Mouse (Mus musculus) forebrain, embryonic 11.5 days (tissue): ENCODE data around the gene Ndufa9. TPM values are rescaled to one million over a fixed set of nuclear protein-coding genes. Genes with fewer than 3 reads are reported as not detected.

Source experiments
- ATAC-seq: fragments of 200-750 bp; cut with Nextera tagmentation; replicated peaks from 2 replicates; pipeline ENCODE4 v1.8.0; 2017; ENCODE audit warnings: moderate TSS enrichment; ENCODE audit not compliant: low FRiP score
- DNase-seq: peaks from one replicate; pipeline ENCODE4 v3.0.0-alpha.2; 2017; ENCODE audit warnings: low spot score
- H3K27ac ChIP-seq: fragments of 300-500 bp; sonication (generic); 2 replicates; pipeline ENCODE4 v1.5.1; 2014; ENCODE audit warnings: low read depth, low read length
- H3K27me3 ChIP-seq: fragments of 300-500 bp; sonication (generic); 2 replicates; pipeline ENCODE4 v1.6.1; 2014; ENCODE audit warnings: mild to moderate bottlenecking, low read length, mixed read lengths; ENCODE audit not compliant: control insufficient read depth, insufficient read depth
- H3K36me3 ChIP-seq: fragments of 300-500 bp; sonication (generic); 2 replicates; pipeline ENCODE4 v1.6.1; 2014; ENCODE audit warnings: mild to moderate bottlenecking, low read length, moderate library complexity, mixed read lengths; ENCODE audit not compliant: control insufficient read depth, insufficient read depth
- H3K4me1 ChIP-seq: fragments of 300-500 bp; sonication (generic); replicated peaks from 2 replicates; pipeline ENCODE4 v1.6.1; 2014; ENCODE audit warnings: low read length, mixed read lengths; ENCODE audit not compliant: control insufficient read depth, insufficient read depth
- H3K4me2 ChIP-seq: fragments of 300-500 bp; sonication (generic); 2 replicates; pipeline ENCODE4 v1.6.1; 2014; ENCODE audit warnings: low read depth, mild to moderate bottlenecking, low read length, moderate library complexity, mixed read lengths; ENCODE audit not compliant: severe bottlenecking
- H3K4me3 ChIP-seq: fragments of 300-500 bp; sonication (generic); 2 replicates; pipeline ENCODE4 v1.5.1; 2014; ENCODE audit warnings: low read depth, low read length
- H3K9ac ChIP-seq: fragments of 300-500 bp; sonication (generic); 2 replicates; pipeline ENCODE4 v1.6.1; 2014; ENCODE audit warnings: low read length
- H3K9me3 ChIP-seq: fragments of 300-500 bp; sonication (generic); 2 replicates; pipeline ENCODE4 v1.6.1; 2016; ENCODE audit warnings: low read length, mixed read lengths; ENCODE audit not compliant: control insufficient read depth
- WGBS: fragments of 180-500 bp; shearing (Covaris S2); extraction: QIAGEN DNeasy Blood & Tissue Kit; methylation state at CpG from one replicate; pipeline ENCODE4 v1.1.7; 2014; 5-methylcytosine and 5-hydroxymethylcytosine counted together
- polyA plus RNA-seq: library from polyadenylated mRNA; unstranded; fragments of >200 nt; fragmentation: Nextera tagmentation; extraction: Ambion mirVana; gene quantifications from 2 replicates; pipeline ENCODE4 v1.2.1, GENCODE M21; 2014

Ndufa9 gene
- polyA plus RNA-seq, 1 experiment from 2014 or later, result 183 TPM

DNA sequence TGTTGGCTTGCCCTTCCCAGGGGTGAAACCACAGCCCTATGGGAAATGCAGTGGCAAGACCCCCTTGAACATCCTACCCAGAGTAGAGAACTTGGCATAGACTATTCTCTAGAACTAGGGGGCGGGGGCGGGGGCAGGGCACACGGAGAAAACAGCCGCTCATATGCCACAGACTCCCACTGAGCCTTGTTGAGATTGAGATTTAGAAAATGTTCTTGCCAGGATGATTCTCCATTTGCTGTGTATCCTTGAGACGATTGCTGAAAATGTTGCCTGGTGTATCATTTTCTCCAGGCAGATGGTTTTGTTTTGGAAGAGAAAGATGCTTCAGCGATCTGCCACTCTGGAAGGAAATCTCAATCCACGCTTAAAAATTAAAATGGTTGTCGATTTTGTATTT is 40.4 kb downstream of the Ndufa9 start:
- H3K36me3 ChIP-seq, result no peaks in the 10 kb centered on the region
- H3K9ac ChIP-seq, result no peak overlapping the region
- H3K27ac ChIP-seq, result no peak overlapping the region
- no peaks in the 10 kb centered on the region for H3K4me1 ChIP-seq
- no peak for ATAC-seq
- no peaks in the 10 kb centered on the region for H3K9me3 ChIP-seq
- 87% methylated on average over 8 of the region's 8 CpGs for WGBS
- H3K4me3 ChIP-seq, result no peak overlapping the region
- no peak overlapping the region for H3K4me2 ChIP-seq
- H3K27me3 ChIP-seq, result no peaks in the 10 kb centered on the region
- no peak for DNase-seq

DNA sequence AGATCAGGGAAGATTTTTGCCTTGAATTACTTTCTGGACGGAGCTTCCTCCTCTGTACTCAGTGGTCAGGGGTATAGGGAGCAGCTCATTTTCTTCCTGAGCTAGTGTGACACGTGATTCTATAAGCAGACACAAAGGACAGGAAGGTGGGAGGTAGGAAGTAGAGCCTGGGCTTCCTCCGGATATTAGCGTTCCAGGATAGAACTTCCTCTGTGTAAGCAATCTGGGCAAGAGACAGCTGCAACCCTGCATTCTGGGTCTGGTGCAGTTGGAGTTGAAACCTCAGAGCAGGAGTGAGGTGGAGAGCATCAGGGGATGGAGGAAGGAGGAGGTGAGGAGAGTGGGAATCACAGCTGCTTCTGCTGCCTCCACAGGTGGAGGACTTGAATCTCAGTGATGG is 40.8 kb downstream of the Ndufa9 start:
- Histone ChIP-seq H3K27ac (no peak overlapping the region), H3K27me3 (no peaks in the 10 kb centered on the region), H3K9ac (no peak overlapping the region), H3K4me3 (no peak overlapping the region), H3K9me3 (no peaks in the 10 kb centered on the region), H3K4me2 (no peak overlapping the region), H3K4me1 (no peaks in the 10 kb centered on the region), H3K36me3 (no peaks in the 10 kb centered on the region)
- 79% methylated on average over 4 of the region's 4 CpGs for WGBS
- no peak for DNase-seq
- ATAC-seq, result no peak

DNA sequence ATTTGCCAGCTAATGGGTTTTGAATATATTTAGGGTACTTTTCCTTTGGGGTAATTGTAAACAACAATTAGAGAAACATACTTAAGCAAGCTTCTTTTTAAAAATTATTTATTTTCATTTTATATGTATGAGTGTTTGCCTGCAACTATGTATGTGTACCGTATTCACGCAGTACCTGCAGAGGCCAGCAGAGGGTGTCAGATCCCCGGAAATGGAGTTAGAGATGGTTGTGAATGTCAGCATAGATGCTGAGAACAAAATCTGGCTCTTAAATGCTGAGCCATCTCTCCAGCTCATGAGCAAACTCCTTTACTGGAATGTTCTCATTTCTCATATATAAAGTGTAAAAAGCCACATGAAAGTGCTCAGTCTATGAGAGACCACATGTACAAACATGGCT is 42.2 kb downstream of the Ndufa9 start:
- Histone ChIP-seq H3K9me3 (no peaks in the 10 kb centered on the region), H3K27ac (no peak overlapping the region), H3K4me1 (no peaks in the 10 kb centered on the region), H3K4me2 (no peak overlapping the region), H3K4me3 (no peak overlapping the region), H3K9ac (no peak overlapping the region), H3K36me3 (no peaks in the 10 kb centered on the region), H3K27me3 (no peaks in the 10 kb centered on the region)
- no peak for ATAC-seq
- WGBS, result 87% methylated on average over 3 of the region's 3 CpGs
- DNase-seq, result no peak

DNA sequence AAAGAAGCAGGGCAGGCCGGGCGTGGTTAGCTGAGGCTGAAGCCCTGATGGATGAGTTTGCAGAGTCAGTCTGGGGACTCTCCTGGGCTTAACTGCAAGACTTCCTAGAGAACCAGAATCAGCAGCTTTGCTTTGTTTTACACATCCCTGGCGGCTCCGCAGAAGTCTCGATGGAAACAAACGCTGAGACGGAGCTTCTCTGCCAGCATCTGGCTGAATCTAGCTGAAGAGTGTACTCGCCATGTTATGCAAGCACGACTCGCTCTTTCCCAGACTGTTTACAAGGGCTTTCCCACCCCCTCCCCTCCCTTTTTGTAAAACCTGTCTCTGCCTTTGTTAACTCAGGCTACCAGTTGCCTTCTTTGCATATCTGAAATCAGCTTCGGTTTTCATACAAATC is 46.0 kb downstream of the Ndufa9 start:
- ATAC-seq, result no peak
- 38% methylated on average over 11 of the region's 11 CpGs for WGBS
- no peak for DNase-seq
- Histone ChIP-seq H3K27me3 (no peaks in the 10 kb centered on the region), H3K36me3 (no peaks in the 10 kb centered on the region), H3K4me1 (no peaks in the 10 kb centered on the region), H3K27ac (no peak overlapping the region), H3K9me3 (no peaks in the 10 kb centered on the region), H3K9ac (no peak overlapping the region), H3K4me3 (no peak overlapping the region), H3K4me2 (no peak overlapping the region)

DNA sequence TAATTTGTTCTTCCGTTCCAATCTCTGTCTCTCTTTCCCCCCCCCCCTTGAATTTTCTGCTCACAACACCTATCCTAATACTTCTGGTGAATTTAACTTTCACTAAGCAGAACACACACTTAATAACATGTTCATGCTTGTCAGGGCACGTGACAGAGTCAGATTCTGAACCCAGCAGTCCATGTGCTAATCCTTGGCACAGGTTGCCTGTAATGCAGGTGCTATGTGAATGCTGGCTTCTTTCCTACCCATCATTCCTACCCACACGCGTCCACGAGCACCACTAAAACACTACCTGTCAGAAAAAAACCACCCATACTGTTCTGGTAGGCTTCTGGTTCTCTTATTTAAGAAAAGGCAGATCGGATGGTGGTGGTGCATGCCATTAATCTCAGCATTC is 54.2 kb downstream of the Ndufa9 start:
- Histone ChIP-seq H3K4me2 (no peak overlapping the region), H3K9me3 (no peaks in the 10 kb centered on the region; the same call in 1 of the 2 replicates), H3K36me3 (no peaks in the 10 kb centered on the region), H3K27me3 (no peaks in the 10 kb centered on the region), H3K27ac (no peak overlapping the region), H3K4me1 (no peaks in the 10 kb centered on the region), H3K4me3 (no peak overlapping the region), H3K9ac (no peak overlapping the region)
- WGBS, result 86% methylated on average over 6 of the region's 6 CpGs
- no peak for DNase-seq
- ATAC-seq, result no peak

DNA sequence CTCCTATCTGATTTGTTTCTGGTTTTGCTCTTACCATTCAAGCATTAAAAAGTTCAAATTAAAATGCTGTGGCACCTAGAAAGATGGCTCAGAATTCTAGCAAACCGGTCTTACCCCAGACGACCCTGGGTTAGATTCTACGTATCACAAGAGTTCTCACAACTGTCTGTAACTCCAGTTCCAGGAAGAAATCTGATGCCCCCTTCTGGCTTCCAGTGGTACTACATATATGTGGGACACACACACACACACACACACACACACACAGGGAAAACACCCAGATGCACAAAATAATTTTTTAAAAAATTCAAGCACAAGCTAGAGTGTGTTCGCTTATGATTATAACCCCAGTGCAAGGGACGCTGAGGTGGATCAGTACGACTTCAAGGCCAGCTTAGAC is 55.2 kb downstream of the Ndufa9 start:
- Histone ChIP-seq H3K9ac (no peak overlapping the region), H3K4me1 (no peaks in the 10 kb centered on the region), H3K27me3 (no peaks in the 10 kb centered on the region), H3K9me3 (no peaks in the 10 kb centered on the region; the same call in 1 of the 2 replicates), H3K4me3 (no peak overlapping the region), H3K4me2 (no peak overlapping the region), H3K27ac (no peak overlapping the region), H3K36me3 (no peaks in the 10 kb centered on the region)
- DNase-seq (no peak), ATAC-seq (no peak)
- 96% methylated on average over 6 of the region's 6 CpGs for WGBS

DNA sequence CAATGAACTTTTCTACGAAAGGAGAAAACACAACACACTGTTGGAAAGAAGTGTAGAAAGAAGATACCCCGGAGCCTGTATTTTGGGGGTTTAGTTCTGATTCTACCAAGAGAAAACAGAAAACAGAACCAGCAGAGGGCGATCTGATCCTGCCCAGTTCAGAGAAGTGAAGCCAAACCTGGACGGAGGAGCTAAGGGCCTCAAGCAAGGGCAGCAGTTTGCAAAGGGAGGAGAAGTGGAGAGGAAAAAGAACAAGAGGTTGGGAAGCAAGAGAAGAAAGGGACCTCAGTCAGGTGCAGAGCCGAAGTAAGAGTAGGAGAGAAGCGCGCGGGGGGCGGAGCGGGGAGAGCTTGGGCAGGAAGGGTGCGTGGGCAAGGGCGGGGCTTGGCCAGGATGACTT is 57.0 kb downstream of the Ndufa9 start:
- no peak overlapping the region for H3K9ac ChIP-seq
- no peak for DNase-seq
- H3K27ac ChIP-seq, result no peak overlapping the region
- WGBS, result 26% methylated on average over 12 of the region's 12 CpGs
- H3K4me3 ChIP-seq, result no peak overlapping the region
- no peak for ATAC-seq
- H3K9me3 ChIP-seq, result no peaks in the 10 kb centered on the region; the same call in 1 of the 2 replicates
- H3K4me1 ChIP-seq, result no peaks in the 10 kb centered on the region
- H3K27me3 ChIP-seq, result no peaks in the 10 kb centered on the region
- H3K36me3 ChIP-seq, result no peaks in the 10 kb centered on the region
- H3K4me2 ChIP-seq, result no peak overlapping the region

DNA sequence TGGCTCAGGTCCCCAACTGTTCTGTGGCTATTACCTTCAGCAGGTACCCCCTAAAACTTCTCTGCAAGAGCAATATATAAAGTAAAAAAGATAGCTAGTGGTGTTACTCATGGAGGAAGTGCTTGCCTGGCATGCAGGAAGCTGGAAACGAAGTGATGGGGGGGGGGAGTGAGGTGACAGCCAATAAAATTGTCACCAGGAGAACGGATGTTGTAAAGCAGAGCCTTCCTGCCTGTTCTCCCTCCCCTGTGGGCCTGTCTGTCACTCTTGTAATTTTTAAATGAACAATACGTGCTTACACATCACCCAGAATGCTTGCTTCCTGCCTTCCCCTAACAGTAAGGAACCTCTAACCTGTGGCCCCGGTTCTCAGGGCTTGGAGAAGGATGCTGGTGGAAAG is 57.4 kb downstream of the Ndufa9 start:
- no peak for DNase-seq
- no peak overlapping the region for H3K4me3 ChIP-seq
- no peaks in the 10 kb centered on the region for H3K36me3 ChIP-seq
- no peak overlapping the region for H3K9ac ChIP-seq
- WGBS, result 64% methylated on average over 4 of the region's 4 CpGs
- no peak overlapping the region for H3K4me2 ChIP-seq
- no peak for ATAC-seq
- H3K27me3 ChIP-seq, result no peaks in the 10 kb centered on the region
- H3K9me3 ChIP-seq, result no peaks in the 10 kb centered on the region; the same call in 1 of the 2 replicates
- H3K27ac ChIP-seq, result no peak overlapping the region
- no peaks in the 10 kb centered on the region for H3K4me1 ChIP-seq

DNA sequence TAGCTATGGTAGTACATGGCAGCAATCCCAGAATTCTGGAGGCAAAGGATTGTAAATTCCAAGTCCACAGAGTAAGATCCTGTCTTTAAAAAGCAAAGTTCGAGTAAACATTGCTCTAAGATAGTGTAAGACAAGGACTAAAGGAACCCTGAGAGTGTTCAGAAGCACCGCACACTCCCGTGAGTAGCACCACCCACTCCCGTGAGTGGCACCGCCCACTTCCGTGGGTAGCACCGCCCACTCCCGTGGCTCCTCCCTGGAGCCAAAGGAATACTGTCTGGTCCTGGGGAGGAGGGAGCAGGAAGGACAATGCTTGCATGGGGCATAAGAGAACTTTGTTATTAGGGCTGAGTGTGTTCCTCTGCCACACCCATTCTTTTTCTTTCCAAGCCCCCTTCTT is 60.1 kb downstream of the Ndufa9 start:
- Histone ChIP-seq H3K27ac (no peak overlapping the region), H3K27me3 (no peaks in the 10 kb centered on the region), H3K9ac (no peak overlapping the region), H3K36me3 (no peaks in the 10 kb centered on the region), H3K4me1 (no peaks in the 10 kb centered on the region), H3K4me3 (no peak overlapping the region), H3K9me3 (no peaks in the 10 kb centered on the region; the same call in 1 of the 2 replicates), H3K4me2 (no peak overlapping the region)
- ATAC-seq (no peak), DNase-seq (no peak)
- WGBS, result 87% methylated on average over 8 of the region's 8 CpGs
